Mouse (Mus musculus) gastrocnemius, postnatal 36 days (tissue): ENCODE results near the gene Aldh16a1. TPM values are rescaled to one million over a fixed set of nuclear protein-coding genes. Genes with fewer than 3 reads are reported as not detected.
"Not testable (repeated sequence)": the region's sequence is repeated elsewhere in the genome, so short reads cannot be mapped to it uniquely, and the experiment has no call there.

Experiments used
- DNase-seq, 2 experiments: peaks; one replicate each; pipeline ENCODE4 v3.0.0; 2022
- intact Hi-C: fragments of 180-260 bp; cut with DNase I; formaldehyde crosslinking; loops from one replicate; pipeline ENCODE4 v1.15.1; 2025
- microRNA-seq, 2 experiments: library from miRNA; unstranded; fragments of <30 nt; microRNA quantifications; one replicate each; pipeline ENCODE4 v1.2.0; 2021
- total RNA-seq, 2 experiments: library from RNA; stranded (reverse); gene quantifications; 2 replicates each; pipeline ENCODE4 v1.2.3; 2021

Aldh16a1 gene
- total RNA-seq, 2 experiments from 2014 or later: 10.6 to 14.3 TPM

- intact Hi-C loops: no loop called here
- no peak for DNase-seq
Observed at GRCm38 (mm10) chr7:45100046-45100445, 54.3 kb downstream of the Aldh16a1 start.

- intact Hi-C loops: no loop called here
- no peak for DNase-seq
Observed at GRCm38 (mm10) chr7:45098541-45099240, 55.7 kb downstream of the Aldh16a1 start.

- DNase-seq: no peak
- intact Hi-C loops: no loop called here
Observed at GRCm38 (mm10) chr7:45097479-45097878, 56.9 kb downstream of the Aldh16a1 start.

- DNase-seq, intact Hi-C loops: not testable (repeated sequence)
Observed at GRCm38 (mm10) chr7:45095965-45096364, 58.4 kb downstream of the Aldh16a1 start.

- no peak for DNase-seq
- intact Hi-C loops: no loop called here
Observed at GRCm38 (mm10) chr7:45095367-45095766, 59.0 kb downstream of the Aldh16a1 start.

- intact Hi-C loops: no loop called here
- no peak for DNase-seq
Observed at GRCm38 (mm10) chr7:45094121-45094520, 60.3 kb downstream of the Aldh16a1 start.

GRCm38 (mm10) chr7:45093516-45093905, 60.9 kb downstream of the Aldh16a1 start:
- intact Hi-C loops: no loop called here
- no peak for DNase-seq

GRCm38 (mm10) chr7:45092828-45093515, 61.4 kb downstream of the Aldh16a1 start:
- no peak for DNase-seq
- intact Hi-C loops: no loop called here

- DNase-seq: peak; percentile 75 to 83
- intact Hi-C loops: no loop called here
Observed at GRCm38 (mm10) chr7:45092048-45092447, 62.3 kb downstream of the Aldh16a1 start, which contains the start of gene Rcn3. TSS of gene Rcn3 (minus strand) at chr7:45092221.

GRCm38 (mm10) chr7:45091001-45091990, 63.1 kb downstream of the Aldh16a1 start:
- intact Hi-C loops: no loop called here

More at GRCm38 (mm10) chr7:45091001-45091990, 63.1 kb downstream of the Aldh16a1 start:
- no peak for DNase-seq

Small RNAs within 50 kb of the gene (microRNA-seq; reads per million reads assigned to microRNA genes)
- gene Mir150 (726 to 763 reads per million in 2 experiments), gene Mir5121 (15.8 to 16.3 reads per million in 2 experiments), gene Mir7055 (0 reads per million in 2 experiments)

Other genes starting within 250 kb of the Aldh16a1 start
- 10 to 100 TPM; 55.0 to 56.3 TPM for gene Ap2a1, start 225.1 kb downstream of the Aldh16a1 start, total RNA-seq
- gene Tsks, start 211.4 kb downstream of the Aldh16a1 start, total RNA-seq: not detected
- gene Cpt1c, start 179.7 kb downstream of the Aldh16a1 start, total RNA-seq: 1 to 10 TPM; 1.2 to 1.8 TPM
- 100 to 1,000 TPM; 105 to 123 TPM for gene Prmt1, start 168.0 kb downstream of the Aldh16a1 start, total RNA-seq
- 10 to 100 TPM; 18.3 to 20.3 TPM for gene Irf3, start 156.9 kb downstream of the Aldh16a1 start, total RNA-seq
- gene Bcl2l12, start 155.9 kb downstream of the Aldh16a1 start, total RNA-seq: 1 to 10 TPM; 8.0 to 8.9 TPM
- gene Scaf1, start 138.2 kb downstream of the Aldh16a1 start, total RNA-seq: 10 to 100 TPM; 36.9 to 40.2 TPM
- 10 to 100 TPM; 20.6 to 21.8 TPM for gene Rras, start 136.6 kb downstream of the Aldh16a1 start, total RNA-seq
- gene Prr12, start 101.7 kb downstream of the Aldh16a1 start, total RNA-seq: 10 to 100 TPM; 11.3 to 14.1 TPM
- 10 to 100 TPM; 29.0 to 30.8 TPM for gene Nosip, start 92.2 kb downstream of the Aldh16a1 start, total RNA-seq
- gene Prrg2, start 91.9 kb downstream of the Aldh16a1 start, total RNA-seq: 1 to 10 TPM; 8.0 to 8.8 TPM
- 10 to 100 TPM; 17.3 to 20.9 TPM for gene Rcn3, start 62.4 kb downstream of the Aldh16a1 start, total RNA-seq
- 10 to 100 TPM; 39.2 to 40.0 TPM for gene Fcgrt, start 50.7 kb downstream of the Aldh16a1 start, total RNA-seq
- 100 to 1,000 TPM; 388 to 460 TPM for gene Rps11, start 30.1 kb downstream of the Aldh16a1 start, total RNA-seq
- 100 to 1,000 TPM; 488 to 598 TPM for gene Rpl13a, start 25.8 kb downstream of the Aldh16a1 start, total RNA-seq
- gene Gm45713, start 18.4 kb downstream of the Aldh16a1 start, total RNA-seq: not detected
- gene Flt3l, start 18.2 kb downstream of the Aldh16a1 start, total RNA-seq: 1 to 10 TPM; 2.8 to 4.0 TPM
- gene Pih1d1, start 281 bp downstream of the Aldh16a1 start, total RNA-seq: 10 to 100 TPM; 28.6 to 36.2 TPM
- under 1 TPM; 0.76 to 0.79 TPM for gene Slc17a7, start 9.4 kb upstream of the Aldh16a1 start, total RNA-seq
- gene Gfy, start 25.0 kb upstream of the Aldh16a1 start, total RNA-seq: not detected
- not detected for gene Pth2, start 26.4 kb upstream of the Aldh16a1 start, total RNA-seq
- gene Ccdc155, start 50.3 kb upstream of the Aldh16a1 start, total RNA-seq: not detected
- not detected for gene Dkkl1, start 57.6 kb upstream of the Aldh16a1 start, total RNA-seq
- gene Tead2, start 61.2 kb upstream of the Aldh16a1 start, total RNA-seq: 1 to 10 TPM; 2.7 to 3.3 TPM
- gene Cd37, start 84.5 kb upstream of the Aldh16a1 start, total RNA-seq: 1 to 10 TPM in 1 of 2 experiments, under 1 TPM in 1; 0.79 to 1.5 TPM
- not detected for gene Slc6a16, start 86.5 kb upstream of the Aldh16a1 start, total RNA-seq
- gene Slc6a21, start 122.9 kb upstream of the Aldh16a1 start, total RNA-seq: not detected
- 10 to 100 TPM; 20.1 to 20.7 TPM for gene Trpm4, start 179.2 kb upstream of the Aldh16a1 start, total RNA-seq
- 100 to 1,000 TPM; 818 to 890 TPM for gene Hrc, start 180.7 kb upstream of the Aldh16a1 start, total RNA-seq
- under 1 TPM; 0.07 to 0.08 TPM for gene Ppfia3, start 212.4 kb upstream of the Aldh16a1 start, total RNA-seq
- not detected for gene Lin7b, start 216.0 kb upstream of the Aldh16a1 start, total RNA-seq
- 10 to 100 TPM; 70.2 to 84.1 TPM for gene Snrnp70, start 241.2 kb upstream of the Aldh16a1 start, total RNA-seq